Mouse (Mus musculus) neural tube, embryonic 14.5 days (tissue): ENCODE results near the gene Neu2. TPM values are rescaled to one million over a fixed set of nuclear protein-coding genes. Genes with fewer than 3 reads are reported as not detected.

Experiments used
- ATAC-seq: fragments of 200-750 bp; cut with Nextera tagmentation; 2 replicates; pipeline ENCODE4 v1.8.0; 2017; ENCODE audit warnings: low read depth, mild to moderate bottlenecking, moderate TSS enrichment, moderate library complexity
- H3K27ac ChIP-seq: fragments of 300-500 bp; sonication (generic); 2 replicates; pipeline ENCODE4 v1.5.1; 2014; ENCODE audit warnings: low read depth, mild to moderate bottlenecking, control low read depth, low read length, moderate library complexity, mixed read lengths
- H3K27me3 ChIP-seq: fragments of 300-500 bp; sonication (generic); 2 replicates; pipeline ENCODE4 v1.6.1; 2014; ENCODE audit warnings: low read length; ENCODE audit not compliant: control insufficient read depth, insufficient read depth
- H3K36me3 ChIP-seq: fragments of 300-500 bp; sonication (generic); 2 replicates; pipeline ENCODE4 v1.6.1; 2014; ENCODE audit warnings: low read length, mixed read lengths; ENCODE audit not compliant: control insufficient read depth, insufficient read depth
- H3K4me1 ChIP-seq: fragments of 300-500 bp; sonication (generic); 2 replicates; pipeline ENCODE4 v1.6.1; 2014; ENCODE audit warnings: low read length; ENCODE audit not compliant: control insufficient read depth, insufficient read depth
- H3K4me2 ChIP-seq: fragments of 300-500 bp; sonication (generic); 2 replicates; pipeline ENCODE4 v1.6.1; 2014; ENCODE audit warnings: mild to moderate bottlenecking, low read depth, low read length, control low read depth
- H3K4me3 ChIP-seq: fragments of 300-500 bp; sonication (generic); 2 replicates; pipeline ENCODE4 v1.5.1; 2014; ENCODE audit warnings: low read depth, low read length, control low read depth, mixed read lengths
- H3K9ac ChIP-seq: fragments of 300-500 bp; sonication (generic); replicated peaks from 2 replicates; pipeline ENCODE4 v1.6.1; 2014; ENCODE audit warnings: low read depth, mild to moderate bottlenecking, control low read depth, low read length, mixed read lengths
- H3K9me3 ChIP-seq: fragments of 300-500 bp; sonication (generic); 2 replicates; pipeline ENCODE4 v1.6.1; 2016; ENCODE audit warnings: low read length; ENCODE audit not compliant: control insufficient read depth
- WGBS: fragments of 180-500 bp; shearing (Covaris S2); extraction: QIAGEN DNeasy Blood & Tissue Kit; methylation state at CpG from one replicate; pipeline ENCODE4 v1.1.7; 2014; 5-methylcytosine and 5-hydroxymethylcytosine counted together
- polyA plus RNA-seq: library from polyadenylated mRNA; unstranded; fragments of >200 nt; fragmentation: Nextera tagmentation; extraction: Ambion mirVana; gene quantifications from 2 replicates; pipeline ENCODE4 v1.2.1, GENCODE M21; 2014

Neu2 gene
- polyA plus RNA-seq, 1 experiment from 2014 or later, result 0.63 TPM

- Histone ChIP-seq H3K9me3 (no peaks in the 10 kb centered on the region), H3K27ac (no peak overlapping the region), H3K4me1 (no peaks in the 10 kb centered on the region), H3K36me3 (no peaks in the 10 kb centered on the region), H3K27me3 (no peaks in the 10 kb centered on the region), H3K4me3 (no peak overlapping the region), H3K9ac (no peak overlapping the region), H3K4me2 (no peak overlapping the region)
- no peak for ATAC-seq
- 92% methylated on average over 3 of the region's 3 CpGs for WGBS
Observed at GRCm38 (mm10) chr1:87492285-87492684, 17.4 kb upstream of the Neu2 start.

GRCm38 (mm10) chr1:87493542-87493941 lies 16.1 kb upstream of the Neu2 start:
- Histone ChIP-seq H3K27ac (no peak overlapping the region), H3K9me3 (no peaks in the 10 kb centered on the region), H3K4me2 (no peak overlapping the region), H3K36me3 (no peaks in the 10 kb centered on the region), H3K4me1 (no peaks in the 10 kb centered on the region), H3K27me3 (no peaks in the 10 kb centered on the region), H3K4me3 (no peak overlapping the region), H3K9ac (no peak overlapping the region)
- ATAC-seq, result no peak
- 80% methylated on average over 4 of the region's 4 CpGs for WGBS

- Histone ChIP-seq H3K36me3 (no peaks in the 10 kb centered on the region), H3K4me2 (no peak overlapping the region), H3K9me3 (no peaks in the 10 kb centered on the region), H3K4me3 (no peak overlapping the region), H3K27ac (no peak overlapping the region), H3K4me1 (peaks cover 4% of the 10 kb centered on the region), H3K27me3 (no peaks in the 10 kb centered on the region), H3K9ac (no peak overlapping the region)
- WGBS, result 93% methylated on average over 4 of the region's 4 CpGs
- ATAC-seq, result no peak
Observed at GRCm38 (mm10) chr1:87505524-87505923, 4.2 kb upstream of the Neu2 start.

GRCm38 (mm10) chr1:87507857-87508256 lies 1.8 kb upstream of the Neu2 start:
- Histone ChIP-seq H3K27ac (no peak overlapping the region), H3K9ac (no peak overlapping the region), H3K4me1 (peaks cover 4% of the 10 kb centered on the region), H3K9me3 (no peaks in the 10 kb centered on the region), H3K36me3 (no peaks in the 10 kb centered on the region), H3K27me3 (no peaks in the 10 kb centered on the region), H3K4me3 (no peak overlapping the region), H3K4me2 (no peak overlapping the region)
- no peak for ATAC-seq
- 64% methylated on average over 6 of the region's 6 CpGs for WGBS

GRCm38 (mm10) chr1:87508591-87509560 lies 813 bp upstream of the Neu2 start:
- Histone ChIP-seq H3K27ac (no peak overlapping the region), H3K9me3 (no peaks in the 10 kb centered on the region), H3K9ac (peak overlapping the region; percentile 73; the same call in 1 of the 2 replicates), H3K27me3 (no peaks in the 10 kb centered on the region), H3K4me1 (peaks cover 4% of the 10 kb centered on the region), H3K36me3 (no peaks in the 10 kb centered on the region), H3K4me2 (peak overlapping the region; percentile 94), H3K4me3 (peak overlapping the region; percentile 72)
- WGBS, result 19% methylated on average over 26 of the region's 26 CpGs
- no peak for ATAC-seq

- H3K4me2 ChIP-seq, result peak overlapping the region; percentile 94
- H3K27ac ChIP-seq, result no peak overlapping the region
- ATAC-seq, result peak; percentile 89
- H3K4me1 ChIP-seq, result peaks cover 4% of the 10 kb centered on the region
- H3K36me3 ChIP-seq, result no peaks in the 10 kb centered on the region
- H3K9me3 ChIP-seq, result no peaks in the 10 kb centered on the region
- H3K9ac ChIP-seq, result peak overlapping the region; percentile 73
- 1% methylated on average over 37 of the region's 61 CpGs for WGBS
- peak overlapping the region; percentile 72 for H3K4me3 ChIP-seq
- no peaks in the 10 kb centered on the region for H3K27me3 ChIP-seq
Observed at GRCm38 (mm10) chr1:87510166-87510691, 540 bp downstream of the Neu2 start.

GRCm38 (mm10) chr1:87510845-87511244 lies 1.2 kb downstream of the Neu2 start:
- peaks cover 4% of the 10 kb centered on the region for H3K4me1 ChIP-seq
- H3K4me3 ChIP-seq, result peak overlapping the region; percentile 72
- H3K36me3 ChIP-seq, result no peaks in the 10 kb centered on the region
- ATAC-seq, result 0 out of 2 replicates have a peak, but pooled peaks have one; percentile 2
- H3K9me3 ChIP-seq, result no peaks in the 10 kb centered on the region
- 16% methylated on average over 5 of the region's 5 CpGs for WGBS
- peak overlapping the region; percentile 94 for H3K4me2 ChIP-seq
- H3K27me3 ChIP-seq, result no peaks in the 10 kb centered on the region
- H3K9ac ChIP-seq, result no peak overlapping the region
- H3K27ac ChIP-seq, result no peak overlapping the region

- H3K4me2 ChIP-seq, result no peak overlapping the region
- no peak overlapping the region for H3K4me3 ChIP-seq
- H3K36me3 ChIP-seq, result no peaks in the 10 kb centered on the region
- ATAC-seq, result no peak
- no peak overlapping the region for H3K9ac ChIP-seq
- H3K9me3 ChIP-seq, result no peaks in the 10 kb centered on the region
- no peaks in the 10 kb centered on the region for H3K4me1 ChIP-seq
- H3K27me3 ChIP-seq, result no peaks in the 10 kb centered on the region
- H3K27ac ChIP-seq, result no peak overlapping the region
Observed at GRCm38 (mm10) chr1:87520467-87520866, 10.8 kb downstream of the Neu2 start.

- 59% methylated on average over 1 of the region's 1 CpGs for WGBS
Observed at GRCm38 (mm10) chr1:87521523-87521922, 11.8 kb downstream of the Neu2 start.

More at GRCm38 (mm10) chr1:87521523-87521922, 11.8 kb downstream of the Neu2 start:
- Histone ChIP-seq H3K4me1 (no peaks in the 10 kb centered on the region), H3K4me2 (no peak overlapping the region), H3K9me3 (no peaks in the 10 kb centered on the region), H3K27me3 (no peaks in the 10 kb centered on the region), H3K27ac (no peak overlapping the region), H3K36me3 (no peaks in the 10 kb centered on the region), H3K4me3 (no peak overlapping the region), H3K9ac (no peak overlapping the region)
- ATAC-seq, result no peak
